8 mouse cellular contexts compared by ENCODE assay signal in genomic region chr3:88620146-88620991, GRCm38 (mm10). TPM values are rescaled to one million over a fixed set of nuclear protein-coding genes. Genes with fewer than 3 reads are reported as not detected.
A peak's percentile ranks its signal among the peaks of the same experiment; 100 is the strongest.
DNase-seq lines count a peak whose midpoint lies in the region; ATAC-seq and TF ChIP-seq lines count a peak whose summit lies in the region.

No protein-coding gene starts in this region.

- peaks cover 86% of the 10 kb centered on the region for H3K4me1 ChIP-seq in heart, embryonic 10.5 days
- peaks cover 89% of the 10 kb centered on the region for H3K4me1 ChIP-seq in E14TG2a.4 (replicated peaks; ENCODE audit: low read depth, low read length)
- H3K4me1 ChIP-seq in heart, embryonic 15.5 days (replicated peaks), result peaks cover 71% of the 10 kb centered on the region

- H3K4me2 ChIP-seq in heart, embryonic 15.5 days, result peak overlapping the region; percentile 88

- no peaks in the 10 kb centered on the region for H3K9me3 ChIP-seq in heart, embryonic 10.5 days
- no peaks in the 10 kb centered on the region for H3K9me3 ChIP-seq in E14TG2a.4 (ENCODE audit: low read length)
- no peaks in the 10 kb centered on the region for H3K9me3 ChIP-seq in heart, embryonic 15.5 days (replicated peaks)

- peaks cover 49% of the 10 kb centered on the region for H3K79me2 ChIP-seq in macrophage (ENCODE audit: inconsistent target)

- H3K4me3 ChIP-seq in heart, embryonic 10.5 days, result peak overlapping the region; percentile 90
- H3K4me3 ChIP-seq in E14TG2a.4 (replicated peaks; ENCODE audit: low read length) (peak overlapping the region; percentile 89), macrophage (ENCODE audit: inconsistent target) (peak overlapping the region; percentile 84)
- H3K4me3 ChIP-seq in heart, embryonic 15.5 days, result peak overlapping the region; percentile 65

- H3K36me3 ChIP-seq in heart, embryonic 10.5 days, result peaks cover 8% of the 10 kb centered on the region
- H3K36me3 ChIP-seq in E14TG2a.4 (ENCODE audit: insufficient read depth, low read length), result peaks cover 36% of the 10 kb centered on the region
- no peaks in the 10 kb centered on the region for H3K36me3 ChIP-seq in heart, embryonic 15.5 days
- peaks cover 10% of the 10 kb centered on the region for H3K36me3 ChIP-seq in macrophage (ENCODE audit: inconsistent target)

- TF ChIP-seq CTCF in E14TG2a.4 (conservative IDR thresholded peaks at IDR 0.05; ENCODE audit: low read length), result no peak

- peak overlapping the region; percentile 99 for H3K27ac ChIP-seq in heart, embryonic 10.5 days
- H3K27ac ChIP-seq in heart, embryonic 15.5 days, result peak overlapping the region; percentile 94
- H3K27ac ChIP-seq in macrophage, result peak overlapping the region; percentile 75

- ATAC-seq in heart, embryonic 15.5 days (replicated peaks; ENCODE audit: insufficient number of reproducible peaks, insufficient read depth, low FRiP score, low read depth), result no peak

- no peaks in the 10 kb centered on the region for H3K27me3 ChIP-seq in heart, embryonic 10.5 days (ENCODE audit: insufficient read depth, poor library complexity, severe bottlenecking)
- peaks cover 5% of the 10 kb centered on the region; the same call in 1 of the 2 replicates for H3K27me3 ChIP-seq in E14TG2a.4 (ENCODE audit: insufficient read depth, low read length)
- H3K27me3 ChIP-seq in heart, embryonic 15.5 days, result no peaks in the 10 kb centered on the region

- peak overlapping the region; percentile 76 for H3K9ac ChIP-seq in heart, embryonic 15.5 days

- DNase-seq in heart, embryonic 10.5 days (ENCODE audit: low spot score), result no peak
- DNase-seq in heart, adult 8-10 months (ENCODE audit: low spot score), result no peak
- DNase-seq in adrenal gland, adult 8-10 months, result no peak
- no peak for DNase-seq in thymus, postnatal 0 days (ENCODE audit: low spot score)
- no peak for DNase-seq in ovary, adult 18-20 months (ENCODE audit: low spot score)

- 9% methylated on average over 15 of the region's 15 CpGs for WGBS in heart, embryonic 10.5 days
- 14% methylated on average over 15 of the region's 15 CpGs for WGBS in heart, embryonic 15.5 days
- WGBS in macrophage (ENCODE audit: missing documents), result 16% methylated on average over 15 of the region's 15 CpGs

RNA-seq across cellular contexts. Expression of gene Arhgef2, which starts 14.6 kb away (rescaled TPM):
- 82.5 and 108 TPM in 2 replicates for polyA plus RNA-seq in heart, embryonic 10.5 days (2016; fragmentation: Nextera tagmentation; extraction: Ambion mirVana)
- 10 to 100 TPM; 38.8 to 45.9 (median 41.4) TPM for total RNA-seq in heart, adult 8-10 months (2022)
- 72.8 and 82.5 TPM in 2 replicates for polyA plus RNA-seq in heart, embryonic 15.5 days (2015; fragmentation: Nextera tagmentation; extraction: Ambion mirVana)
- 100 to 1,000 TPM; 401 to 771 (median 585) TPM for total RNA-seq in macrophage (2018; cell fraction: chromatin; rRNA removed)
- total RNA-seq in macrophage (2018; cell fraction: cytosol; rRNA removed), result 100 to 1,000 TPM; 114 to 210 (median 154) TPM
- total RNA-seq in macrophage (2018; cell fraction: nucleus; rRNA removed), result 100 to 1,000 TPM; 216 to 483 (median 324) TPM
- polyA plus RNA-seq in macrophage (2018), result 83.0 to 111 TPM (median 86.2 TPM) in 3 replicates
- total RNA-seq in adrenal gland, adult 8-10 months (2022), result 10 to 100 TPM; 22.0 to 48.2 (median 31.5) TPM
- 64.2 and 94.5 TPM in 2 replicates for polyA plus RNA-seq in thymus, postnatal 0 days (2015; fragmentation: Nextera tagmentation; extraction: Ambion mirVana)

RNA-seq across cellular contexts. Expression of gene Rxfp4, which starts 32.6 kb away (rescaled TPM):
- polyA plus RNA-seq in heart, embryonic 10.5 days (2016; fragmentation: Nextera tagmentation; extraction: Ambion mirVana), result not detected in 2 replicates
- total RNA-seq in heart, adult 8-10 months (2022), result under 1 TPM in 1 of 4 experiments, not detected in 3; 0.23 TPM
- polyA plus RNA-seq in heart, embryonic 15.5 days (2015; fragmentation: Nextera tagmentation; extraction: Ambion mirVana), result not detected in 2 replicates
- total RNA-seq in macrophage (2018; cell fraction: chromatin; rRNA removed), result not detected
- not detected for total RNA-seq in macrophage (2018; cell fraction: cytosol; rRNA removed)
- not detected for total RNA-seq in macrophage (2018; cell fraction: nucleus; rRNA removed)
- polyA plus RNA-seq in macrophage (2018), result not detected in 3 replicates
- not detected for total RNA-seq in adrenal gland, adult 8-10 months (2022)
- polyA plus RNA-seq in thymus, postnatal 0 days (2015; fragmentation: Nextera tagmentation; extraction: Ambion mirVana), result not detected in 2 replicates

RNA-seq across cellular contexts. Expression of gene Ssr2, which starts 44.7 kb away (rescaled TPM):
- 184 and 207 TPM in 2 replicates for polyA plus RNA-seq in heart, embryonic 10.5 days (2016; fragmentation: Nextera tagmentation; extraction: Ambion mirVana)
- 10 to 100 TPM; 60.4 to 67.0 (median 64.4) TPM for total RNA-seq in heart, adult 8-10 months (2022)
- polyA plus RNA-seq in heart, embryonic 15.5 days (2015; fragmentation: Nextera tagmentation; extraction: Ambion mirVana), result 164 and 178 TPM in 2 replicates
- total RNA-seq in macrophage (2018; cell fraction: chromatin; rRNA removed), result 10 to 100 TPM in 24 of 26 experiments, 1 to 10 TPM in 2; 6.9 to 42.1 (median 15.7) TPM
- total RNA-seq in macrophage (2018; cell fraction: cytosol; rRNA removed), result 100 to 1,000 TPM in 20 of 26 experiments, 10 to 100 TPM in 6; 79.8 to 136 (median 115) TPM
- 100 to 1,000 TPM in 1 of 26 experiments, 10 to 100 TPM in 25; 23.5 to 102 (median 68.8) TPM for total RNA-seq in macrophage (2018; cell fraction: nucleus; rRNA removed)
- polyA plus RNA-seq in macrophage (2018), result 108 to 122 TPM (median 113 TPM) in 3 replicates
- 100 to 1,000 TPM; 139 to 217 (median 172) TPM for total RNA-seq in adrenal gland, adult 8-10 months (2022)
- polyA plus RNA-seq in thymus, postnatal 0 days (2015; fragmentation: Nextera tagmentation; extraction: Ambion mirVana), result 206 and 212 TPM in 2 replicates
